32 mouse cellular contexts compared by ENCODE assay signal in the genomic region with DNA sequence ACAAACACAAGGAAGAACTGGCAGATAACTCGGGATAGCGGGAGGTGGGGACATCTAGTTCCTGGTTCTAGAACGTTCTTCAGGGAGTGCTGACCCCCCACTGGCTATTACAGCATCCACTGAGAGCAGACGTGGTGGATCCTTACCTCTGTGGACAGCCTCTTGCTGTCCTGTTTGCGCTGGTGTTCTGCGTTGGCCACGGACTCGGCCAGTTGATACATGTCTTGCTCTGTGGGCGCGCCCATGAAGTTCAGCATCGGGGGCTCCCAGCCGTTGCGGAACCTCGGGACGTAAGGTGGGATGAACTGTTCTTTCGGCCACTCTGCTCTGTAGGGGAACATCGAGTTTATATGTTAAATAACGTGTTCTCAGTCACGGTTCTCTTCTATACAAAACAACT.
"Had no signal": no experiment of that assay in that cellular context is flagged by ENCODE, and none has a peak within 500 bp of the region (broad histone marks: within the 10 kb centered on the region; RNA-seq: fewer than 3 reads in every experiment).

No protein-coding gene starts in this region.

- H3K9me3 ChIP-seq: heart, embryonic 10.5 days; heart, embryonic 12.5 days; heart, embryonic 13.5 days; heart, embryonic 15.5 days; hindbrain, embryonic 10.5 days; hindbrain, embryonic 12.5 days; hindbrain, embryonic 13.5 days; hindbrain, embryonic 15.5 days; intestine, embryonic 15.5 days; kidney, embryonic 15.5 days had no signal

- H3K27me3 ChIP-seq: heart, embryonic 12.5 days; heart, embryonic 13.5 days; heart, embryonic 15.5 days; hindbrain, embryonic 12.5 days; hindbrain, embryonic 13.5 days; hindbrain, embryonic 15.5 days; intestine, embryonic 15.5 days; kidney, embryonic 15.5 days had no signal

- H3K36me3 ChIP-seq: hindbrain, embryonic 10.5 days; hindbrain, embryonic 12.5 days had no signal

- H3K27ac ChIP-seq: heart, embryonic 10.5 days; heart, embryonic 13.5 days; heart, embryonic 15.5 days; hindbrain, embryonic 10.5 days; hindbrain, embryonic 12.5 days; hindbrain, embryonic 13.5 days; hindbrain, embryonic 14.5 days; hindbrain, embryonic 15.5 days; hindbrain, postnatal 0 days; intestine, embryonic 15.5 days; kidney, embryonic 15.5 days; kidney, postnatal 0 days; layer of hippocampus, adult 2 months had no signal

- H3K9ac ChIP-seq: heart, embryonic 12.5 days; heart, embryonic 13.5 days; heart, embryonic 15.5 days; hindbrain, embryonic 12.5 days; hindbrain, embryonic 13.5 days; hindbrain, embryonic 14.5 days; hindbrain, embryonic 15.5 days; intestine, embryonic 15.5 days; kidney, embryonic 15.5 days had no signal

- H3K4me1 ChIP-seq: heart, embryonic 15.5 days; hindbrain, embryonic 10.5 days; hindbrain, embryonic 12.5 days; hindbrain, embryonic 13.5 days; hindbrain, embryonic 15.5 days; intestine, embryonic 15.5 days; kidney, embryonic 15.5 days had no signal

- H3K4me3 ChIP-seq: heart, embryonic 10.5 days; heart, embryonic 12.5 days; heart, embryonic 13.5 days; heart, embryonic 15.5 days; hindbrain, embryonic 10.5 days; hindbrain, embryonic 12.5 days; hindbrain, embryonic 13.5 days; hindbrain, embryonic 15.5 days; intestine, embryonic 15.5 days; kidney, embryonic 15.5 days; layer of hippocampus, adult 2 months had no signal

- DNase-seq: heart, postnatal 14 days; heart, postnatal 36 days; heart, postnatal 4 days; kidney, adult 11 months; kidney, adult 18-20 months; kidney, adult 8-10 months; kidney, adult 9 months; kidney, postnatal 10 days; kidney, postnatal 14 days; kidney, postnatal 25 days; kidney, postnatal 36 days; kidney, postnatal 4 days; layer of hippocampus, adult 9-11 months; layer of hippocampus, postnatal 36 days had no signal

- H3K4me2 ChIP-seq: heart, embryonic 11.5 days; heart, embryonic 12.5 days; heart, embryonic 13.5 days; heart, embryonic 15.5 days; hindbrain, embryonic 12.5 days; hindbrain, embryonic 13.5 days; hindbrain, embryonic 14.5 days; hindbrain, embryonic 15.5 days; intestine, embryonic 15.5 days; kidney, embryonic 15.5 days had no signal

- ATAC-seq: hindbrain, embryonic 16.5 days; hindbrain, postnatal 0 days; inflammation-experienced regulatory T-cells, adult 6 months; intestine, embryonic 15.5 days; intestine, embryonic 16.5 days had no signal
